Mouse (Mus musculus) lung, adult 2 months (tissue): ENCODE measurements around the gene Podn.

Experiments
- CTCF ChIP-seq: fragments of 200-500 bp; IDR thresholded peaks from 2 replicates; pipeline ENCODE4 v1.5.1; 2011; ENCODE audit warnings: mild to moderate bottlenecking, low read length, control low read depth; ENCODE audit not compliant: insufficient read depth
- POLR2A ChIP-seq: fragments of 200-500 bp; IDR thresholded peaks from 2 replicates; pipeline ENCODE4 v1.6.1; 2011; ENCODE audit warnings: low read depth, mild to moderate bottlenecking, control low read depth, low read length, borderline replicate concordance; ENCODE audit errors: extremely low read depth

DNA sequence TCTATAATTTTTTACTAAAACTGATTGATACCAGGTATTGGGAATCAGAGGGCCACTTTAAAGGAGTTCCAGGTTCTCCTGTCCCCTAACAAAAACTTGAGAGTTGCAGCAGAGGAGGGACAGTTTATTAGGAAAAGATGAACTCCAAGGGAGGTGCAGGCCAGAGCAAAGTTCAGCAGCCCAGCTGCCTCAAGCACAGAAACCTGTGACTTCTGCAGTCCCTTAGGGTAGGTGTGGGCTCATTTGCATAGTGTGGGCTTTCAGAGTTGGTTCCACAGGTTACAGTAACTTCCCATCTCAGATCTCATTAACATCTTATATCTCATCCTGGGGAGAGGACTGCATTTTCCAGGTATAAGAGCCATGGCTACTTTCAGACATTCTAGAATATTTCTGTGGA is 47.5 kb upstream of the Podn start:
- no peak for TF ChIP-seq POLR2A
- TF ChIP-seq CTCF, result no peak
